Mouse (Mus musculus) left cerebral cortex, postnatal 25 days (tissue): ENCODE measurements around the gene Ahsg. TPM values are rescaled to one million over a fixed set of nuclear protein-coding genes. Genes with fewer than 3 reads are reported as not detected.
"Not testable (repeated sequence)": the region's sequence is repeated elsewhere in the genome, so short reads cannot be mapped to it uniquely, and the experiment has no call there.

ENCODE experiments used
- DNase-seq, 2 experiments: peaks; one replicate each; pipeline ENCODE4 v3.0.0; 2022; ENCODE audit warnings: low spot score in 2 of 2, mixed read lengths in 1 of 2
- intact Hi-C: fragments of 180-260 bp; cut with DNase I; formaldehyde crosslinking; loops from one replicate; pipeline ENCODE4 v1.15.1; 2025
- total RNA-seq, 2 experiments: library from RNA; stranded (reverse); gene quantifications; 2 replicates each; pipeline ENCODE4 v1.2.3; 2021

Gene Ahsg
- total RNA-seq, 2 experiments from 2014 or later, result not detected

- intact Hi-C loops, result no loop called here
- DNase-seq, result no peak
Measured at GRCm38 (mm10) chr16:22931431-22932200, 40.5 kb downstream of the Ahsg start.

GRCm38 (mm10) chr16:22937631-22938030 lies 46.6 kb downstream of the Ahsg start:
- intact Hi-C loops, result no loop called here

GRCm38 (mm10) chr16:22938541-22938940 lies 47.5 kb downstream of the Ahsg start:
- no peak for DNase-seq
- intact Hi-C loops, result no loop called here

More at GRCm38 (mm10) chr16:22937631-22938030, 46.6 kb downstream of the Ahsg start:
- DNase-seq, result no peak

- DNase-seq, result no peak
- intact Hi-C loops, result no loop called here
Measured at GRCm38 (mm10) chr16:22939120-22939695, 48.1 kb downstream of the Ahsg start.

- intact Hi-C loops, DNase-seq: not testable (repeated sequence)
Measured at GRCm38 (mm10) chr16:22941825-22942476, 50.9 kb downstream of the Ahsg start.

- intact Hi-C loops, result no loop called here
- DNase-seq, result no peak
Measured at GRCm38 (mm10) chr16:22947371-22947770, 56.3 kb downstream of the Ahsg start.

Other genes with a start within 250 kb of the Ahsg start
- gene Dgkg, start 234.1 kb upstream of the Ahsg start, total RNA-seq, result 10 to 100 TPM; 47.4 to 54.7 TPM
- under 1 TPM in 1 of 2 experiments, not detected in 1; 0.44 TPM for gene Crygs, start 79.7 kb upstream of the Ahsg start, total RNA-seq
- 10 to 100 TPM; 13.8 to 14.2 TPM for gene Tbccd1, start 33.6 kb upstream of the Ahsg start, total RNA-seq
- gene Dnajb11, start 33.4 kb upstream of the Ahsg start, total RNA-seq, result 10 to 100 TPM; 78.6 to 82.0 TPM
- gene Fetub, start 27.1 kb downstream of the Ahsg start, total RNA-seq, result not detected
- gene Hrg, start 59.8 kb downstream of the Ahsg start, total RNA-seq, result not detected
- not detected for gene Kng2, start 138.2 kb downstream of the Ahsg start, total RNA-seq
- gene Kng1, start 166.6 kb downstream of the Ahsg start, total RNA-seq, result not detected
- gene Eif4a2, start 216.2 kb downstream of the Ahsg start, total RNA-seq, result 100 to 1,000 TPM; 884 to 895 TPM
- 1 to 10 TPM; 3.6 to 4.4 TPM for gene Rfc4, start 236.5 kb downstream of the Ahsg start, total RNA-seq